ENCODE assay signal across 12 mouse cellular contexts in the genomic region with DNA sequence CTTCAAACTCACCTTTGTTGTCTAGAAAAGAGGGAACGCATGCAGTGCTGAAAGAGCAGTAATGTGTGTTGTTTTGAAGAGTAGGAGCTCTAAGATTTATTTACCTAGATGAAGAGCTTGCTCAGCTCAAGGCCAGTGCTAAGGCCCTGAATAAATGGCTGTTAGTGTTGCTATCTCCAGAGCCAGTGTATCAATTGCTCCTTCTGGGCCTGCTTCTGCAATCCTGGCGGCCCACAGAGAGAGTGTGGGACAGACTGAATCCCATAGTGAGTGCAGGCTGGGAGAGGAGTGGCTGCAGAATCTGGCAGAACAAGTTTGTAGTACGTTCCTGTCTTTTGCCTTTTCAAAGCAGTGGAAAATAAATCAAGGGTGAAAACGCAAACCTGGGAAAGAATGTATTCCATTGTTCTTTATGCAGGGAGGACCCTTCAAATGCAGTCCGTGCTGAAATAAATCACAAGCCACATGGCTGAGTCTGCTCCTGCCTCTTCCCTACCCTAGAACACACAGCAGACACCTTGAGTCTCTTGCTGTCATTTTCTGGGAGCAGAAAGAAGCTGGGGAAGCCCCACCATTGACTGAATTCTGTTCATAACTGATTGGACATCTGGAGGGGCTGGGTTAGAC.
A peak's percentile ranks its signal among the peaks of the same experiment; 100 is the strongest.
DNase-seq lines count a peak whose midpoint lies in the region; ATAC-seq and TF ChIP-seq lines count a peak whose summit lies in the region.
"Had no signal": no experiment of that assay in that cellular context is flagged by ENCODE, and none has a peak within 500 bp of the region (broad histone marks: within the 10 kb centered on the region; RNA-seq: fewer than 3 reads in every experiment).

No protein-coding gene starts in this region.

- 0 out of 2 replicates have a peak, but pooled peaks cover 8% of the 10 kb centered on the region for H3K36me3 ChIP-seq in heart, embryonic 15.5 days
- peaks cover 6% of the 10 kb centered on the region; the same call in 1 of the 2 replicates for H3K36me3 ChIP-seq in midbrain, embryonic 13.5 days
- peaks cover 14% of the 10 kb centered on the region for H3K36me3 ChIP-seq in midbrain, embryonic 10.5 days
- peaks cover 4% of the 10 kb centered on the region; the same call in 1 of the 2 replicates for H3K36me3 ChIP-seq in hindbrain, postnatal 0 days (ENCODE audit: insufficient read depth, low read length)
- H3K36me3 ChIP-seq in stomach, embryonic 16.5 days (ENCODE audit: control insufficient read depth, insufficient read depth, low read length): no peaks in the 10 kb centered on the region

- intact Hi-C loops in heart, postnatal 10 days (cut with DNase I): no loop called here

- no peak for TF ChIP-seq CTCF in hindbrain, postnatal 0 days (IDR thresholded peaks at IDR 0.05; ENCODE audit: low read depth)

- no peak for ATAC-seq in heart, embryonic 15.5 days (replicated peaks; ENCODE audit: insufficient number of reproducible peaks, insufficient read depth, low FRiP score, low read depth)
- ATAC-seq in midbrain, embryonic 13.5 days: no peak
- ATAC-seq in hindbrain, postnatal 0 days: no peak
- ATAC-seq in stomach, embryonic 16.5 days (ENCODE audit: insufficient read depth, low FRiP score): peak; percentile 83

- H3K4me1 ChIP-seq in heart, embryonic 15.5 days (replicated peaks): peaks cover 15% of the 10 kb centered on the region
- peaks cover 19% of the 10 kb centered on the region for H3K4me1 ChIP-seq in midbrain, embryonic 13.5 days (replicated peaks)
- H3K4me1 ChIP-seq in midbrain, embryonic 10.5 days: peaks cover 23% of the 10 kb centered on the region
- H3K4me1 ChIP-seq in hindbrain, postnatal 0 days (ENCODE audit: insufficient read depth, low read length): peaks cover 19% of the 10 kb centered on the region; the same call in 1 of the 2 replicates
- peaks cover 6% of the 10 kb centered on the region for H3K4me1 ChIP-seq in stomach, embryonic 16.5 days (ENCODE audit: control insufficient read depth, insufficient read depth, low read length)

- no peak overlapping the region for H3K4me2 ChIP-seq in heart, embryonic 15.5 days
- H3K4me2 ChIP-seq in midbrain, embryonic 13.5 days (replicated peaks): no peak overlapping the region
- no peak overlapping the region for H3K4me2 ChIP-seq in hindbrain, postnatal 0 days (ENCODE audit: low read depth, low read length)
- H3K4me2 ChIP-seq in stomach, embryonic 16.5 days (ENCODE audit: low read depth, low read length): no peak overlapping the region

- H3K27ac ChIP-seq in heart, embryonic 15.5 days: peak overlapping the region; percentile 18; the same call in 1 of the 2 replicates
- H3K27ac ChIP-seq in midbrain, embryonic 13.5 days: no peak overlapping the region
- H3K27ac ChIP-seq in midbrain, embryonic 10.5 days (replicated peaks): no peak overlapping the region
- H3K27ac ChIP-seq in hindbrain, postnatal 0 days: 0 out of 2 replicates have a peak overlapping the region, but pooled peaks have one; percentile 7
- peak overlapping the region; percentile 82 for H3K27ac ChIP-seq in stomach, embryonic 16.5 days (ENCODE audit: low read length)
- H3K27ac ChIP-seq: left cerebral cortex, adult 2 months had no signal

- H3K4me3 ChIP-seq in heart, embryonic 15.5 days: no peak overlapping the region
- H3K4me3 ChIP-seq in midbrain, embryonic 13.5 days (replicated peaks): no peak overlapping the region
- no peak overlapping the region for H3K4me3 ChIP-seq in midbrain, embryonic 10.5 days
- no peak overlapping the region for H3K4me3 ChIP-seq in hindbrain, postnatal 0 days (ENCODE audit: low read length)
- no peak overlapping the region for H3K4me3 ChIP-seq in stomach, embryonic 16.5 days (replicated peaks; ENCODE audit: low read length)
- H3K4me3 ChIP-seq: left cerebral cortex, adult 2 months had no signal

- no peaks in the 10 kb centered on the region for H3K27me3 ChIP-seq in heart, embryonic 15.5 days
- H3K27me3 ChIP-seq in midbrain, embryonic 13.5 days: no peaks in the 10 kb centered on the region
- no peaks in the 10 kb centered on the region for H3K27me3 ChIP-seq in midbrain, embryonic 10.5 days (ENCODE audit: low read depth, poor library complexity, severe bottlenecking)
- no peaks in the 10 kb centered on the region for H3K27me3 ChIP-seq in hindbrain, postnatal 0 days (ENCODE audit: insufficient read depth, low read length)
- no peaks in the 10 kb centered on the region for H3K27me3 ChIP-seq in stomach, embryonic 16.5 days (ENCODE audit: control insufficient read depth, insufficient read depth, low read length)

- no peak for DNase-seq in heart, postnatal 10 days
- no peak for DNase-seq in midbrain, embryonic 10.5 days (ENCODE audit: low spot score)
- DNase-seq in hindbrain, postnatal 0 days (ENCODE audit: low spot score): no peak
- no peak for DNase-seq in cerebellum, adult 8-10 months
- DNase-seq: gastrocnemius, postnatal 36 days; kidney, adult 11 months; lung, postnatal 14 days; thymus, adult 2 months had no signal

- WGBS in heart, embryonic 15.5 days: 50% methylated on average over 5 of the region's 5 CpGs
- WGBS in midbrain, embryonic 13.5 days: 42% methylated on average over 5 of the region's 5 CpGs
- 57% methylated on average over 5 of the region's 5 CpGs for WGBS in midbrain, embryonic 10.5 days
- WGBS in hindbrain, postnatal 0 days: 45% methylated on average over 5 of the region's 5 CpGs
- WGBS in stomach, embryonic 16.5 days: 33% methylated on average over 5 of the region's 5 CpGs

- H3K9ac ChIP-seq in heart, embryonic 15.5 days: no peak overlapping the region
- H3K9ac ChIP-seq in midbrain, embryonic 13.5 days (replicated peaks): peak overlapping the region; percentile 28; the same call in 1 of the 2 replicates
- H3K9ac ChIP-seq in hindbrain, postnatal 0 days (replicated peaks; ENCODE audit: low read length): no peak overlapping the region
- no peak overlapping the region for H3K9ac ChIP-seq in stomach, embryonic 16.5 days (ENCODE audit: low read length)

- H3K9me3 ChIP-seq in heart, embryonic 15.5 days (replicated peaks): no peaks in the 10 kb centered on the region
- H3K9me3 ChIP-seq in midbrain, embryonic 13.5 days: no peaks in the 10 kb centered on the region
- H3K9me3 ChIP-seq in midbrain, embryonic 10.5 days (replicated peaks): no peaks in the 10 kb centered on the region
- no peaks in the 10 kb centered on the region for H3K9me3 ChIP-seq in hindbrain, postnatal 0 days (ENCODE audit: low read length)
- H3K9me3 ChIP-seq in stomach, embryonic 16.5 days (replicated peaks; ENCODE audit: control insufficient read depth, low read length): no peaks in the 10 kb centered on the region; the same call in 1 of the 2 replicates

Comparison
In these comparisons a context has a peak if more than half of its experiments do, and no peak if none do; other contexts are left out.
1. H3K27ac ChIP-seq: peak in heart, embryonic 15.5 days (single experiment), hindbrain, postnatal 0 days (single experiment) and stomach, embryonic 16.5 days (single experiment); none in midbrain, embryonic 13.5 days (single experiment) and midbrain, embryonic 10.5 days (single experiment).